Mouse (Mus musculus) adrenal gland, postnatal 4 days (tissue): ENCODE results near the gene Nek4. TPM values are rescaled to one million over a fixed set of nuclear protein-coding genes. Genes with fewer than 3 reads are reported as not detected.

Experiments used
- DNase-seq, 2 experiments: peaks; one replicate each; pipeline ENCODE4 v3.0.0; 2021 to 2022; ENCODE audit warnings: low spot score in 2 of 2, mixed read lengths in 2 of 2
- total RNA-seq, 2 experiments: library from RNA; stranded (reverse); gene quantifications; 2 replicates each; pipeline ENCODE4 v1.2.3; 2021

Nek4 gene
- total RNA-seq, 2 experiments from 2014 or later = 12.4 to 13.8 TPM

GRCm38 (mm10) chr14:30959031-30959430 lies 7.9 kb downstream of the Nek4 start:
- no peak for DNase-seq

GRCm38 (mm10) chr14:30960366-30960765 lies 9.2 kb downstream of the Nek4 start:
- no peak for DNase-seq

DNA sequence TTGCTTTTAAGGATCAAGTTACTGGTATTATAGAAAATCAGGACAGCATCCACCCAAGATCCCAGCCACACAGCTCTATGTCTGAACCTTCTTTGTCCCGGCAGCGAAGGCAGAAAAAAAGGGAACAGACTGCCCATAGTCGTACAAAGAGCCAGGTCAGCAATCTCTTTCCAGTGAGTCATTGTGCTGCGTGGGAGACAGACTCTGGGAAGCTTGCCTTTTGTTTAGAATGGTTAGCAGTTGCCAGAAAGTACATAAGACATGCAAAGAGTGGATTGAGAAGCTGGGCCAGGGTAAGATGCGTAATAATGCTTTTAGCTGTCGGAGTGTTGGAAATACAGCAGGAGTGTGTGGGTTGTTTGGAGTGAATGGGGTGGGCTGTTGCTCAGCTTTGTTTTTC lies 23.0 kb downstream of the Nek4 start:
- no peak for DNase-seq

GRCm38 (mm10) chr14:30976222-30976621 lies 25.0 kb downstream of the Nek4 start:
- no peak for DNase-seq

- no peak for DNase-seq
Observed at GRCm38 (mm10) chr14:30996417-30996816, 45.2 kb downstream of the Nek4 start.

DNA sequence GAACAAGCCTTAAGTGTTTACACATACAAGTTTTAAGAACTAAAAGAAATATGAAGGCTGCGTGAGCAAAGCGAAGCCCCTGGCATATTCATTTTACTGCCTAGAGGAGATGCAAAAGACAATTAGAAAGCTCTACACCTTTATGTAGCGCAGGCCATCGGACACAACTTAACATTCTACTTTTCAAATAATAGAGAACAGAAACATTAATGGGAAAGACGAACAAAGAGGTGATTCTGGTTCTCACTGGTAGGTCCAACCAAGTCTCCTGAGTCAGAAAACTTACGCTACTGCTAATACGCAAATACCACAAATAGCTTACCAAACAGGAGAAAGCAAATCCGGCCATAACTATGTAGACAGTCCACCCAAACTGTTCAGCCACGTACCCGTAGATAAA lies 49.2 kb downstream of the Nek4 start:
- no peak for DNase-seq

GRCm38 (mm10) chr14:31000816-31001306 lies 49.7 kb downstream of the Nek4 start:
- DNase-seq = no peak

GRCm38 (mm10) chr14:31001307-31002205 lies 50.4 kb downstream of the Nek4 start, which contains the start of the genes Glt8d1 and Spcs1:
Gene Glt8d1, plus strand, starts transcription at chr14:31001400.
Gene Spcs1, minus strand, starts transcription at chr14:31001672.
- DNase-seq = peak; percentile 70 to 79

GRCm38 (mm10) chr14:31004527-31004926 lies 53.4 kb downstream of the Nek4 start:
- DNase-seq = no peak

DNA sequence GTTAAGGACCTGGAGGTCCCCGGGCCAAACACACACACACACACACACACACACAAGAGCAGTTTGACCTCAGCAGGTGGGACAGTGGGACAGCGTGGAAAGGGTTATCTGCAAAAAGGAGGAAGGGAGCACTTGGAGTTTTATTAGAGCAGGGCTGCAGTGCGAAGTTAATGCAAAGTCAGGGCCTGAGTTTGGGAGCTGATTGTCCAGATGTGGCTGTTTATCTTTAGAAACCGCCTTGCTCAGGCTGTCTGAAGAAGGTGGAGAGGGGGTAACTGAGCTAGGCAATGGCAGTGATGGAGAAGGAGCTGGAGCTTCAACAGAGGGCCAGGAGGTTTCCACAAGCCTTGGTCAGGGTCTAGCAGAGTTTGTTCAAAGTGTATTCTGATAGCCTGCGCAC lies 55.6 kb downstream of the Nek4 start:
- DNase-seq = no peak

GRCm38 (mm10) chr14:31011588-31011987 lies 60.4 kb downstream of the Nek4 start:
- DNase-seq = no peak

DNA sequence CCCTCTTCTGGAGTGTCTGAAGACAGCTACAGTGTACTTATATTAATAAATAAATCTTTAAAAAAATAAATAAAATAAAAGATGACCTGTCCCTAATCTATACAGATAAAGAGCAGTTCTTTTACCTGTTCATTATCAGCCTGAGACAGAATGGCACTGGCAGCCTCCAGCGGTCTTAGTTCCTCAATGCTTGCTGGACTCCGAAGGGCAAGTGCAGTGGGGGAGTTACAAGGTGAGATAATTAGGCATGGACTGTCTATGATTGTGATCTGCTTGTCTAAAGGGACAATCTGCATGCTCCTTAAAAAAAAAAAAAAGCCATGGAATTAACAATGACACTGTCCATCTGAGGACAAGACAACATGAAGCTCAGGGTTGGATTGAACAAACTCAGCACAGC lies 62.8 kb downstream of the Nek4 start:
- DNase-seq = no peak

DNA sequence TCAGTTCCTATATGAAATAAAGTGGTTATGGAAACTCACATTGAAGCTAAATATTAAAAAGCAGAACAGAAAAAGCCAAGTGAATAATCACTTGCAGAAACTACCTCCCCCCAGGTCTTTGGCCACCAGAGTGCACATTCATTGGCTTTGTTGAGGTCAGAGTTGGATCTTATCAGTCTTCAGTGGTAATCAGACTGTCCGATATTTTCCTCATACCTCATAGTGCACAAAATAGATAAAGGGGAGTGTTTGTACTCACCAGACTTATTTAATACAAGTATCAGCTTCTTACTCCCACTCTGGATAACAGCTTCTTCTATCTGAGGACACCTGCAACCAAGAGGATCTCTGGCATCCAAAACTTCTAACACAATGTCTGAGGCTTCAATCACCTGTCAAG lies 64.9 kb downstream of the Nek4 start:
- DNase-seq = no peak

GRCm38 (mm10) chr14:31017854-31018253 lies 66.7 kb downstream of the Nek4 start:
- DNase-seq = no peak

GRCm38 (mm10) chr14:31018860-31019291 lies 67.7 kb downstream of the Nek4 start, which contains the start of the genes Pbrm1 and Gnl3:
Gene Pbrm1, plus strand, starts transcription at chr14:31019138.
Gene Gnl3, minus strand, starts transcription at chr14:31019152.
- peak; percentile 93 to 95 for DNase-seq

GRCm38 (mm10) chr14:31019331-31020205 lies 68.4 kb downstream of the Nek4 start:
- peak in 1 of 2 experiments; percentile 44 for DNase-seq

GRCm38 (mm10) chr14:31022579-31022978 lies 71.4 kb downstream of the Nek4 start:
- DNase-seq = no peak

GRCm38 (mm10) chr14:31025785-31026184 lies 74.6 kb downstream of the Nek4 start:
- DNase-seq = no peak
